Mouse (Mus musculus): ENCODE results near the gene Ndufaf7. TPM values are rescaled to one million over a fixed set of nuclear protein-coding genes. Genes with fewer than 3 reads are reported as not detected.

The Ndufaf7 gene
- polyA plus RNA-seq, 1 experiment = 69.0 TPM

DNA sequence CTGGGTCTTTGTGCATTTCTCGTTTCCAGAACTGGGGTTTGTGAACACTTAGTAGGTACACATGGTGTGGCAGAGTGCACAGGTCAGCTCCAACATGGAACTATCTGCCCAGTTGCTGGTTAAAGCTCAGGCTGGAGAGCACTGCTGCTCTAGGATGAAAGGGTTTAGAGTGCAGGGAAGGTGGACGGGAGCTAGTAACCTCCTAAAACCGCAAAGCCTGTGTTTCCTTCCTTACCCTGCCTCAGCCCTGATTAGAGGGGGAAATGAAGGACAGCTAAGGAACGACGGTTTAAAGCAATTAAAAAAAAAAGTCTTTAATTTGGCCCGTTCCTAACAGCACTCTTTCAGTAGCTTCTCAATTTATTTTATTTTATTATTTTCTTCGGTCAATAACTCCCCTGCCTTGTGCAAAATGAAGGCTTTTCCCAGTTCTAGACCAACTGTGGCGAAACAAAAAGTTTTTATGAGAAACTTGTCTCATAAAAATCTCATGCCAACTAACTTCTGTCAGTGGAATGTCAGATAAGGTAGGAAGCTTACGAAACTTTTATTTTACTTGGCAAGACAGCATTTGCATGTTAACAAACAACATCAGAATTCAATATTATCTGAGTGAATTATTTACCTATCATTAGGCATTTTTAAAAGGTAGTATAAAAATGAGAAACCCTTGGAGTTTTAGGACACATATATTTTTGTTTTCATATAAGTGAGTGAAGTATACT lies 55.5 kb downstream of the Ndufaf7 start:
- H3K27ac ChIP-seq (replicated peaks; ENCODE audit: low read depth, low read length) = no peak overlapping the region
- no peak overlapping the region for H3K4me3 ChIP-seq (ENCODE audit: insufficient read depth, low read depth, low read length)
- H3K4me1 ChIP-seq (ENCODE audit: control insufficient read depth, insufficient read depth, insufficient read length, low read length) = peaks cover 12% of the 10 kb centered on the region

DNA sequence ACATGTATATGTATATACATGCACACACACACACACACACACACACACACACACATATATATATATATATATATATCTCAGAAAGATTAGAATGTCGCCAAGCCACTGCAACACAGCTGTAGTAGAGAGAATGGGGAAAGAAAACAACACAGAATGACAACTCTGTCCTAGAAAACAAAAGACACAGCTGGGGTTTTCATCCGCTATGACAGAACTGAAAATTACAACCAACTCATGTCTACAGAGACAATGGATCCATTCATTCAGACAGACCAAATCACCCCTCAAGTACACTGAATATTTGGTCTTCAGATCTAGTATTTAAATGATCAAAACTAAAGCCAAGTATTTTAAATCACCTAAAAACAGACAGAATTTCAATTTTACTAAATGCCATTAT lies 56.7 kb downstream of the Ndufaf7 start:
- H3K4me1 ChIP-seq (ENCODE audit: control insufficient read depth, insufficient read depth, insufficient read length, low read length) = peaks cover 12% of the 10 kb centered on the region
- no peak overlapping the region for H3K27ac ChIP-seq (replicated peaks; ENCODE audit: low read depth, low read length)
- H3K4me3 ChIP-seq (ENCODE audit: insufficient read depth, low read depth, low read length) = no peak overlapping the region

DNA sequence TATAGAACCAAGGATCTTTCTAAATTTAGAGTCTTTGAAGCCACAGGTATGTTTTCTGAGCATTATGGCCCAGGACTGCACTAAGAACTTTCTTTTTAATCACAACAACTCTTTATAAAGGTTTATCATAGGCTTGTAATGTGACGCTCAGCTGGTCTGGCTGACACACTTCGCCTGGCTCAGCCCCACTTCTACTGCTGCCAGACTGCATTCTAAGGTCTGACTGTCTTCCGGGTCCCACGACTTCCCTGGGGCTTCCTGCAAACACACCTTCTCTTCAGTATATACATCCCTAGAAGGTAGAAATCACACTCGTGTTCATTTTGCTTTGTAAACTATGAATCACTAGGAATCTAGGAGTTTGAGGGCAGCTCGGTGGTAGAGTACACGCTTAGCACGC lies 57.4 kb downstream of the Ndufaf7 start:
- H3K4me1 ChIP-seq (ENCODE audit: control insufficient read depth, insufficient read depth, insufficient read length, low read length) = peaks cover 12% of the 10 kb centered on the region
- no peak overlapping the region for H3K27ac ChIP-seq (replicated peaks; ENCODE audit: low read depth, low read length)
- H3K4me3 ChIP-seq (ENCODE audit: insufficient read depth, low read depth, low read length) = no peak overlapping the region

DNA sequence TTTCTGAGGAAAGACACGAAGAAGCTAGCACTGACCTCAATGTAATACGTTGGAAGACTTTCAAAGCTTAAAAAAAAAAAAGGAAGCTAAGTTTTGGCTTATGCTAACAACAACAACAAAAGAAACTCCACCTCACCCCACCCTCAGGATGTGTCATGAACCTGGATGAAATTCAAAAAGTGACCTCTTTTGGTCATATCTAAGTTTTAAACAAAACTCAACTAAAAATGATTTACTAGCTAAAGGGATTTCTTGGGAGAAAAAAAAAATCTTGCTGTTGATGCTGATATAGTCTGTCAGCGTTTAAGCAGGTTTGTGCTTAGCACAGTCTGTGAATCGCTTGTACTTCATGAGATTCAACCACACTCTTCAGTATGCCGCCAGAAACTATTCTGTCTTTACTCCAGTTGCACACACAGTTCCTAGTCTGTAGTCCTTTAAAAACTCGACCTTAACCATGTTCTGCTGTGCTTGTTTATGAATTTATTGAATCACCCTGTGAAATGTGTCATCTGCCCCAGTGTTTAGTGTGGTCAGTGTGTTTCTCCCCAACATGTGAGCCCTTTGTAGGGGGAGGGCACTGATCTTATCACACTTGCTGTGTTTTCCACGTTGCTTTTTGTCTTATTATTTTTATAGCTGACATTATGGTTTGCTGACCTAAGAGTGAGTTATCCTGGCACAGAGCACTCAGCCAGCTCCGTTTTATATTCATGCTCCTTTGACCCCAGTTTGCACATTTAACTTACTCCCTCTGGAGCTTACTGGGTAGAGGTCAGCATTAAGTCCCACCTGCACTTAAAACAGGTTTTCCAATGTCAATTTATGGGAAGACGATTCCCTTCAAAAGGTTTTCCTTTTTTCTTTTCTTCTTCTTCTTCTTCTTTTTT lies 58.2 kb downstream of the Ndufaf7 start:
- Histone ChIP-seq H3K4me3 (ENCODE audit: insufficient read depth, low read depth, low read length) (no peak overlapping the region), H3K4me1 (ENCODE audit: control insufficient read depth, insufficient read depth, insufficient read length, low read length) (peaks cover 15% of the 10 kb centered on the region), H3K27ac (replicated peaks; ENCODE audit: low read depth, low read length) (peak overlapping the region; percentile 67)

Other genes starting within 250 kb of the Ndufaf7 start
- 6.4 and 7.8 TPM in 2 replicates for gene Strn, start 199.9 kb upstream of the Ndufaf7 start, polyA plus RNA-seq (2012; ENCODE audit: insufficient read depth, insufficient read length, missing spikeins)
- 24.7 and 32.8 TPM in 2 replicates for gene Heatr5b, start 101.8 kb upstream of the Ndufaf7 start, polyA plus RNA-seq (2012; ENCODE audit: insufficient read depth, insufficient read length, missing spikeins)
- gene Gpatch11, start 101.6 kb upstream of the Ndufaf7 start, polyA plus RNA-seq (2012; ENCODE audit: insufficient read depth, insufficient read length, missing spikeins) = 39.0 and 60.0 TPM in 2 replicates
- 10.0 and 12.0 TPM in 2 replicates for gene Eif2ak2, start 54.6 kb upstream of the Ndufaf7 start, polyA plus RNA-seq (2012; ENCODE audit: insufficient read depth, insufficient read length, missing spikeins)
- gene Sult6b1, start 30.1 kb upstream of the Ndufaf7 start, polyA plus RNA-seq (2012; ENCODE audit: insufficient read depth, insufficient read length, missing spikeins) = not detected in 2 replicates
- 88.0 and 93.4 TPM in 2 replicates for gene Cebpzos, start 20.6 kb upstream of the Ndufaf7 start, polyA plus RNA-seq (2012; ENCODE audit: insufficient read depth, insufficient read length, missing spikeins)
- gene Cebpz, start 70 bp upstream of the Ndufaf7 start, polyA plus RNA-seq (2012; ENCODE audit: insufficient read depth, insufficient read length, missing spikeins) = 23.0 and 27.2 TPM in 2 replicates
- gene Prkd3, start 83.7 kb downstream of the Ndufaf7 start, polyA plus RNA-seq (2012; ENCODE audit: insufficient read depth, insufficient read length, missing spikeins) = 8.6 and 12.2 TPM in 2 replicates
- gene Qpct, start 114.8 kb downstream of the Ndufaf7 start, polyA plus RNA-seq (2012; ENCODE audit: insufficient read depth, insufficient read length, missing spikeins) = 3.1 and 4.0 TPM in 2 replicates

Measured in brown adipose tissue, adult 24 weeks (tissue).